Mouse (Mus musculus) lung, embryonic 16.5 days (tissue): ENCODE measurements around the gene Olfr279. TPM values are rescaled to one million over a fixed set of nuclear protein-coding genes. Genes with fewer than 3 reads are reported as not detected.
"Not testable (repeated sequence)": the region's sequence is repeated elsewhere in the genome, so short reads cannot be mapped to it uniquely, and the experiment has no call there.

Experiments
- ATAC-seq: fragments of 200-750 bp; cut with Nextera tagmentation; 2 replicates; pipeline ENCODE4 v1.8.0; 2017; ENCODE audit warnings: low read depth, mild to moderate bottlenecking, moderate library complexity
- H3K27ac ChIP-seq: fragments of 300-500 bp; sonication (generic); 2 replicates; pipeline ENCODE4 v1.5.1; 2014; ENCODE audit warnings: mild to moderate bottlenecking, control low read depth, low read length
- H3K27me3 ChIP-seq: fragments of 300-500 bp; sonication (generic); 2 replicates; pipeline ENCODE4 v1.6.1; 2014; ENCODE audit warnings: low read depth, low read length, mixed read lengths; ENCODE audit not compliant: control insufficient read depth, insufficient read depth
- H3K36me3 ChIP-seq: fragments of 300-500 bp; sonication (generic); 2 replicates; pipeline ENCODE4 v1.6.1; 2014; ENCODE audit warnings: low read length; ENCODE audit not compliant: control insufficient read depth, insufficient read depth
- H3K4me1 ChIP-seq: fragments of 300-500 bp; sonication (generic); replicated peaks from 2 replicates; pipeline ENCODE4 v1.6.1; 2014; ENCODE audit warnings: low read length, mixed read lengths; ENCODE audit not compliant: control insufficient read depth, insufficient read depth
- H3K4me2 ChIP-seq: fragments of 300-500 bp; sonication (generic); 2 replicates; pipeline ENCODE4 v1.6.1; 2014; ENCODE audit warnings: low read depth, low read length, control low read depth
- H3K4me3 ChIP-seq: fragments of 300-500 bp; sonication (generic); 2 replicates; pipeline ENCODE4 v1.5.1; 2014; ENCODE audit warnings: mild to moderate bottlenecking, low read length, control low read depth
- H3K9ac ChIP-seq: fragments of 300-500 bp; sonication (generic); 2 replicates; pipeline ENCODE4 v1.6.1; 2014; ENCODE audit warnings: low read length, control low read depth
- H3K9me3 ChIP-seq: fragments of 300-500 bp; sonication (generic); 2 replicates; pipeline ENCODE4 v1.6.1; 2016; ENCODE audit warnings: low read length; ENCODE audit not compliant: control insufficient read depth
- WGBS: fragments of 180-500 bp; shearing (Covaris S2); extraction: QIAGEN DNeasy Blood & Tissue Kit; methylation state at CpG from one replicate; pipeline ENCODE4 v1.1.7; 2014; 5-methylcytosine and 5-hydroxymethylcytosine counted together
- polyA plus RNA-seq: library from polyadenylated mRNA; unstranded; fragments of >200 nt; fragmentation: Nextera tagmentation; extraction: Ambion mirVana; gene quantifications from 2 replicates; pipeline ENCODE4 v1.2.1, GENCODE M21; 2015

Gene Olfr279
- polyA plus RNA-seq, 1 experiment from 2014 or later = not detected

DNA sequence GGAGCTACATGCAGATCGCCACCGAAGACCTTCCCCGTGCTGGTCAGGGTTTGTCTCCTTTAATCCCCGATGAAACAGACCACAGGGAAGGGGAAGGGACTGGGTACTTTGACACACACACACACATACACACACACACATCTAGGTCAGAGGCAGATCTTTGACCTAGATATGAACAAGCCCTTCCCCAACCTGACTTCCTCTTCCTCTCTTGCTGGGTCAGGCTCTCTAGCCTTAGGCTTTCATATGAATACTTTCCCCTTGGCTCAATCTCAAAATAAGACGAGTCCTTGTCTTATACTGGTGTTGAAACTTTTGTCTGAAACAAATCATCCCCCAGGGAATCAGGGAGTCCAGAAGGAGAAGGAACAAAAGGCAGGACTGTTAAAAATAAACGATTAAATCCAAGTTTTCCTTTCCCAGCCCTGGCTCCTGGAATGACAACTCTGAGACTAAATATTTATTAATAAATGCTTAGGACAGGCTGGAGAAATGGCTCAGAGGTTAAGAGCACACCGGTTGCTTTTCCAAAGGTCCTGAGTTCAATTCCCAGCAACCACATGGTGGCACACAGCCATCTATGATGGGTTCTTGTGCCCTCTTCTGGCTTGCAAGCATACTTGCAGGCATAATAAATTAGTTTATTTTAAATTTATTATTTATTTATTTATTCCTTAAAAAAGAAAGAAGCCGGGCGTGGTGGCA lies 14.2 kb downstream of the Olfr279 start:
- no peak overlapping the region for H3K4me3 ChIP-seq
- peaks cover 4% of the 10 kb centered on the region; the same call in 1 of the 2 replicates for H3K4me1 ChIP-seq
- ATAC-seq = no peak
- no peak overlapping the region for H3K9ac ChIP-seq
- H3K27me3 ChIP-seq = no peaks in the 10 kb centered on the region
- no peaks in the 10 kb centered on the region for H3K9me3 ChIP-seq
- H3K4me2 ChIP-seq = no peak overlapping the region
- no peak overlapping the region for H3K27ac ChIP-seq
- 68% methylated on average over 9 of the region's 9 CpGs for WGBS
- no peaks in the 10 kb centered on the region for H3K36me3 ChIP-seq

DNA sequence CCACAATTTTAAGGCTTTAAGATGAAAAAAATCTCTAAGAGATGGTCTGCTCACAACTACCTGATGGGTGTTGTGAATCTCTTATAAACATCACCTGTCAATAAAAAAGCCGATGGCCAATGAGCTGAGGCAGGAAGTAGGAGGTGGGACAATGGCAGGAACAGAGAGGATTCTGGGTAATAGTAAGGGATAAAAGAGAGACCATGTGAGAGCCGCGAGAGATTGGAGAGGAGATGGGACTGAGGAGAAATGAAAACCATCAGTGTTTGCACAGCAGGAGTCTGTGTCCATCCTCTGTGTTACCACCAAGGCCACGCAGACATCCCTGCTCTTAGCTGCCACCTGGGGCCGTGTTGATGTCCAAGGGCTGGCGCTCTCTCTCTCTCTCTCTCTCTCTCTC lies 15.1 kb downstream of the Olfr279 start:
- Histone ChIP-seq H3K36me3 (no peaks in the 10 kb centered on the region), H3K27ac (no peak overlapping the region), H3K27me3 (no peaks in the 10 kb centered on the region), H3K9me3 (no peaks in the 10 kb centered on the region), H3K4me1 (peaks cover 4% of the 10 kb centered on the region; the same call in 1 of the 2 replicates), H3K9ac (no peak overlapping the region), H3K4me2 (no peak overlapping the region), H3K4me3 (no peak overlapping the region)
- 85% methylated on average over 6 of the region's 6 CpGs for WGBS
- ATAC-seq = no peak

DNA sequence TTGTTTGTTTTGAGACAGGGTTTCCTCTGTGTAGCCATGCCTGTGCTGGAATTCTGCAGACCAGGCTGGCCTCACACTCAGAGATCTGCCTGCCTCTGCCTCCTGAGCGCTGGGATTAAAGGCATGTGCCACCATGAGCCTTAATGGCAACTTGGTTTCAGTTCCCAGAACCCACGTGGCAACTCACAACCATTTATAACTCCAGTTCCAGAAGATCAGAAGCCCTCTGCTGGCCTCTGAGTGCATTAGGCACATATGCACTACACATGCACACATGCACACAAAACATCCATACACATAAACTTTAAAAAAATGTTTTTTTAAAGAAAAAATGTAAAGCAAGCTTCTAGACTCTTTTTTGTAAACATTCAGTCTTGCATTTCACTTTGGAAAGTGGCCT lies 17.2 kb downstream of the Olfr279 start:
- Histone ChIP-seq H3K9ac (no peak overlapping the region), H3K4me1 (peaks cover 4% of the 10 kb centered on the region), H3K4me2 (no peak overlapping the region), H3K36me3 (no peaks in the 10 kb centered on the region), H3K4me3 (no peak overlapping the region), H3K27ac (no peak overlapping the region), H3K27me3 (no peaks in the 10 kb centered on the region), H3K9me3 (no peaks in the 10 kb centered on the region)
- no peak for ATAC-seq
- 60% methylated on average over 2 of the region's 2 CpGs for WGBS

DNA sequence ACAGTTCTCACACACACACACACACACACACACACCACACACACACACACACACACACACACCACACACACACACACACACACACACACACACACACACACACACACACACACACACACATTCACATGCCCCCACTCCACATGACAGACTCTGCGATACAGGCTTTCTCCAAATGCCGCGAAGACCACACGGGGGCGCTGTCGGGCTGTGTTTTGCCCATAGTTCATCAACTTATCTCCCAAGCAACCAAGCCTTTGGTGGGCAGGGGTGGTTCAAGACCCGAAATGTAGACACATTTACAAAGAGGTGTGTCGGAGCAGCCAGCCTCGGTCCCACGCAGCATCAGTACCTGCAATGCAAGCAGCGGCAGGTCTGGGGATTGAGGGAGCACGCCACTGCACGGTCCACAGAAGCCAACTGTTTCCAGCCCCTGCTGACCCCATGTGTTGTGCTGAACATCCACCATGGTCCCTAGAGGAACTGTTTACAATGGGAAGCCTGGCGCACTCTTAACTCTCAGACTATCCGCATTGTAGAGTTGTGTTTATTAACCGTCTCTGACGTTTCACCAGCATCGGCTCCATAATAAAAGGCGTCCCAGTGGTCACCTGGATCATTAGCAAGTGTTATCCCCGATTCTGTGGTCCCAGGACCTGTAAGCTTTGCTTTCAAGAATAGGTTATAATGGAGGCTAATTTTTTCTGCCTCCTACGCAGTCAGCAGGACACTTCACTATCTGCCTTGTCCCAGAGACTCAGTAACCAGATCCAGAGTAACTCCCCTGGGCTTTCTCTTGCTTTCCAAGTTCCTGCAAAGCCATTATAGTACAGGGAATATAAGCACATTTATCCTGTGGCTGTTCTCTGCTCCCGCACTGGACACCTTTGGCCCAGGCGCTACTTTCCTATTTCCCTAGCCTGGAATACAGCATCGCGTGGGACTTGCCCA lies 18.5 kb downstream of the Olfr279 start:
- no peak overlapping the region for H3K27ac ChIP-seq
- no peaks in the 10 kb centered on the region for H3K9me3 ChIP-seq
- peak overlapping the region; percentile 54; the same call in 1 of the 2 replicates for H3K9ac ChIP-seq
- WGBS = 27% methylated on average over 25 of the region's 25 CpGs
- peak; percentile 31; the same call in 1 of the 2 replicates for ATAC-seq
- H3K36me3 ChIP-seq = no peaks in the 10 kb centered on the region
- peak overlapping the region; percentile 24; the same call in 1 of the 2 replicates for H3K4me3 ChIP-seq
- peak overlapping the region; percentile 56 for H3K4me2 ChIP-seq
- no peaks in the 10 kb centered on the region for H3K27me3 ChIP-seq
- peaks cover 4% of the 10 kb centered on the region for H3K4me1 ChIP-seq

DNA sequence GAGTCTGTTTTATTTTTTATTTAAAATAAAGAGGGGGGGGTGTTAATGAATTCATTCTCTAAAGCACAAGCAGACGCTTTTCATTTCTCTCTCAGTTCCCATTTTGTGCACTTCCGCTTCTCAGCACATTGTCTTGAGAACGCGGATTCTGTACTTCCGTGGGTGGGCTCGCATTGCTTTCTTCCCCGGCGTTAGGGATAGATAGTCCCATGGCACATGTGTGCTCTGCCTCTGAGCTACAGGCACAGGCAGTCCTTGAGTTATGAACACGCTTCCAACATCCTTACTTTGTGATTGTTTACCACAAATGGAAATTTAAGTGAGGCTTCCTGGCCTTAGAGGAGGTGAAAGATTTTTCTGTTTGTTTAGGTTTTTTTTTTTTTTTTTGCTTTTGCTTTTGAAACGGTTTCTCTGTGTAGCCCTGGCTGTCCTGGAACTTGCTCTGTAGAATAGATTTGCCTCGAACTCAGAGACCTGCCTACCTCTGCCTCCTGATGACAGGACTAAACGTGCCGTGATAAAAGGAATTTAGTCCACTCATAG lies 19.3 kb downstream of the Olfr279 start:
- H3K27me3 ChIP-seq = no peaks in the 10 kb centered on the region
- ATAC-seq = no peak
- no peak overlapping the region for H3K9ac ChIP-seq
- no peak overlapping the region for H3K27ac ChIP-seq
- 0 out of 2 replicates have a peak overlapping the region, but pooled peaks have one; percentile 16 for H3K4me2 ChIP-seq
- no peak overlapping the region for H3K4me3 ChIP-seq
- H3K4me1 ChIP-seq = peaks cover 4% of the 10 kb centered on the region
- WGBS = 49% methylated on average over 13 of the region's 13 CpGs
- H3K36me3 ChIP-seq = no peaks in the 10 kb centered on the region
- no peaks in the 10 kb centered on the region for H3K9me3 ChIP-seq

DNA sequence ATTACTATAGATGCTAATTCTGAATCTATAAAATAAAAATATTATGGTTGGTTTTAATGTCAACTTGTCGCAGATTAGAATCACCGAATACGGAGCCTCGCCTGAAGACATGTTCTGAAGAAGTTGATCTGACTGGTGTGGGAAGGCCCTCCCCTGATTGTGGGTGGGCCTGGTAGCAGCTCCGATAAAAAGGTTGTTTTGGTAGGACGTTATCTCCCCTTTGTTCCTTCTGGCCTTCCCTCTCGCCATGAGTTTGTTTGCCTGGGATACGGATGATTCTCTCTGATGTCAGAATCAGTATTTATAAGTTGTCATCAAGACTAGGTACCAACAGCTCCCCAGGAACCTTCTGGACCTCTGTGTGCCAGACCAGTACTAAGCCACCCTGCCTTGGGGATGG lies 20.0 kb downstream of the Olfr279 start:
- Histone ChIP-seq H3K9me3 (no peaks in the 10 kb centered on the region), H3K36me3 (no peaks in the 10 kb centered on the region), H3K27me3 (no peaks in the 10 kb centered on the region), H3K4me3 (no peak overlapping the region), H3K4me1 (peaks cover 4% of the 10 kb centered on the region), H3K9ac (no peak overlapping the region), H3K27ac (no peak overlapping the region), H3K4me2 (no peak overlapping the region)
- WGBS = 37% methylated on average over 8 of the region's 8 CpGs
- no peak for ATAC-seq

DNA sequence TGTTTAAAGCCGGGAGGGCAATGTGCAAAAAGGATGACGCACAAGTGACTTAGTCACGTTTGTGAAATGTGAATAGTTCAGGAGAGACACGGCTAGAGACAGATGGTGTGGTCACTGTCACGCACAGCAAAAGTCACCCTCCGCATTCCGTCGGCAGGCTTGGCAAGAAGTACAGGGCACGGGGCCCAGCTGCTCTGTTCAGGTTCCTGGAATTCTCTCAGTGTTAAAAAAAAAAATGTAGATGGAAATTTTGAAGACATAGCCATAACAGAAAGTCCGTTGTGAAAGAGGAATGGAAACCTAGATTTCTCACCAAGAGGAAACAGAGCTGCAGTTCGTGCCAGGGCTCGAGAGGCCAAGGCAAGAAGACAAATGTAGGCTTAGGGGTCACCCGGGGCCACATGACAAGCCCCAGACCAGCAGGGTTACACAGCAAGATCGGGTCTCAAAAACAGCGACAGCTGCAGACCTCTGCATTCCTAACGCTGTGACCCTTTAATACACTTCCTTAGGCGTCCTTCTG lies 20.7 kb downstream of the Olfr279 start:
- peak overlapping the region; percentile 5; the same call in 1 of the 2 replicates for H3K4me2 ChIP-seq
- ATAC-seq = peak; percentile 66
- 24% methylated on average over 17 of the region's 17 CpGs for WGBS

DNA sequence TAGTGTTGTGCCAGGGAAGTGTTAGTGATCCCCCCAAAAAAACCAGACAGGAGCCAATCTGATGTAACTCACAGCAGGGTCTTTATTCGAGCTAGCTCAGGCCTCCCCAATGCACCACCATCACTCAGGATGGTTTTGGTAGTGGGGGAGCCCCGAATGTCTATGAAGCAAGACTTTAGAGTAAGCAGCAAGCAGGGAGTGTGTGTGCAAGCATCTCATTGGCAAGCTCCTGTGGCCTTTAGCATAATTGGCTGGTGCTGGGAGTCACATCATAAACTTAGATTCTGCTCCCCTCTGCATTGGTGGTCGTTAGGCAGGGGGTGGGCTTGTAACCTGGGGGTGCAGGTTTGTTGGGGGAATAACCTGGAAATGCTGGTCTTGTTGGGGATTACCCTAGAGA lies 21.5 kb downstream of the Olfr279 start:
- H3K27me3 ChIP-seq, H3K27ac ChIP-seq, H3K4me2 ChIP-seq, H3K9ac ChIP-seq, H3K9me3 ChIP-seq, H3K36me3 ChIP-seq, H3K4me3 ChIP-seq, H3K4me1 ChIP-seq: not testable (repeated sequence)
- 63% methylated on average over 3 of the region's 3 CpGs for WGBS
- ATAC-seq = 0 out of 2 replicates have a peak, but pooled peaks have one; percentile 6

More for the DNA sequence above, 20.7 kb downstream of the Olfr279 start:
- peaks cover 2% of the 10 kb centered on the region; the same call in 1 of the 2 replicates for H3K36me3 ChIP-seq
- no peaks in the 10 kb centered on the region for H3K9me3 ChIP-seq
- H3K27ac ChIP-seq = no peak overlapping the region
- no peak overlapping the region for H3K9ac ChIP-seq
- no peak overlapping the region for H3K4me3 ChIP-seq
- peaks cover 4% of the 10 kb centered on the region for H3K4me1 ChIP-seq
- H3K27me3 ChIP-seq = no peaks in the 10 kb centered on the region

DNA sequence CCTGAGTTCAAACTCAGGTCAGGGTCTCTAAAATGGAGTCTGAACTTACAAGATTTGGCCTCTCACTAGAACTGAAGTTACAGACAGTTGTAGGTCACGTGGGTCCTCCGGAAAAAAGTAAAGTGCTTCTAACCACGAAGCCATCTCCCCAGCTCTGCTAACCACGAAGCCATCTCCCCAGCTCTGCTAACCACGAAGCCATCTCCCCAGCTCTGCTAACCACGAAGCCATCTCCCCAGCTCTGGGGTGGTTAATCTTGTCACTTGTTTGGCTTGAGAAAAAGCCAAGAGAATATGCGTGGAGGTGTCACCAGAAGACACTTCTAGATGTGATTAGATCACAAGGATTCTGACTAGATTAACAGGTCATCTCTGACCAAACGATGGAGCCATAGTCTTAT lies 21.9 kb downstream of the Olfr279 start:
- no peak for ATAC-seq
- Histone ChIP-seq H3K4me2 (no peak overlapping the region), H3K9ac (no peak overlapping the region), H3K27me3 (no peaks in the 10 kb centered on the region), H3K4me1 (peaks cover 4% of the 10 kb centered on the region), H3K36me3 (peaks cover 7% of the 10 kb centered on the region; the same call in 1 of the 2 replicates), H3K9me3 (no peaks in the 10 kb centered on the region), H3K4me3 (no peak overlapping the region), H3K27ac (no peak overlapping the region)
- WGBS = 75% methylated on average over 8 of the region's 8 CpGs
